Mouse (Mus musculus) midbrain, embryonic 12.5 days (tissue): ENCODE results near the gene Fxr2. TPM values are rescaled to one million over a fixed set of nuclear protein-coding genes. Genes with fewer than 3 reads are reported as not detected.

Source experiments
- microRNA counts: library from miRNA; unstranded; fragments of <30 nt; microRNA quantifications from one replicate; lab custom pipeline; 2017
- microRNA-seq: library from miRNA; unstranded; fragments of <30 nt; microRNA quantifications from one replicate; pipeline ENCODE4, GENCODE M21; 2017
- polyA plus RNA-seq: library from polyadenylated mRNA; unstranded; fragments of >200 nt; fragmentation: Nextera tagmentation; extraction: Ambion mirVana; gene quantifications from 2 replicates; pipeline ENCODE4 v1.2.1, GENCODE M21; 2016

Fxr2 gene
- polyA plus RNA-seq, 1 experiment from 2014 or later: 59.2 TPM

MicroRNAs within 50 kb of the gene (microRNA counts, 519-probe panel; counts per million panel counts)
- microRNA mmu-miR-1934 (lab: Ali Mortazavi, UCI) (not detected), microRNA mmu-miR-467f (lab: Ali Mortazavi, UCI) (2,729 counts per million, percentile 7 among the panel's probes with 10 or more counts)

Small RNA genes lying within 50 kb of the gene (microRNA-seq; reads per million reads assigned to microRNA genes)
- 3.9 reads per million, percentile 15 among the genes with 10 or more reads in this experiment for gene Mir1934
- gene Mir467f: not detected

Other genes with a start within 250 kb of the Fxr2 start
- 98.9 and 105 TPM in 2 replicates for gene Naa38, start 237.5 kb upstream of the Fxr2 start, polyA plus RNA-seq
- gene Cyb5d1, start 237.4 kb upstream of the Fxr2 start, polyA plus RNA-seq: 52.9 and 53.8 TPM in 2 replicates
- 11.4 and 12.1 TPM in 2 replicates for gene Tmem88, start 234.8 kb upstream of the Fxr2 start, polyA plus RNA-seq
- gene Kdm6b, start 219.3 kb upstream of the Fxr2 start, polyA plus RNA-seq: 48.7 and 50.7 TPM in 2 replicates
- 1.9 and 2.3 TPM in 2 replicates for gene Dnah2, start 83.9 kb upstream of the Fxr2 start, polyA plus RNA-seq
- 78.3 and 84.6 TPM in 2 replicates for gene Efnb3, start 72.8 kb upstream of the Fxr2 start, polyA plus RNA-seq
- 29.6 and 33.2 TPM in 2 replicates for gene Wrap53, start 52.7 kb upstream of the Fxr2 start, polyA plus RNA-seq
- 109 and 117 TPM in 2 replicates for gene Trp53, start 52.6 kb upstream of the Fxr2 start, polyA plus RNA-seq
- 11.4 and 15.2 TPM in 2 replicates for gene Atp1b2, start 27.0 kb upstream of the Fxr2 start, polyA plus RNA-seq
- gene Shbg, start 15.1 kb upstream of the Fxr2 start, polyA plus RNA-seq: not detected in 2 replicates
- 22.3 and 23.5 TPM in 2 replicates for gene Sat2, start 11.0 kb upstream of the Fxr2 start, polyA plus RNA-seq
- gene Sox15, start 22.3 kb downstream of the Fxr2 start, polyA plus RNA-seq: not detected in 2 replicates
- 79.4 and 79.9 TPM in 2 replicates for gene Mpdu1, start 29.7 kb downstream of the Fxr2 start, polyA plus RNA-seq
- 7.1 and 7.2 TPM in 2 replicates for gene Cd68, start 33.2 kb downstream of the Fxr2 start, polyA plus RNA-seq
- 608 and 698 TPM in 2 replicates for gene Eif4a1, start 39.4 kb downstream of the Fxr2 start, polyA plus RNA-seq
- 108 and 113 TPM in 2 replicates for gene Senp3, start 49.1 kb downstream of the Fxr2 start, polyA plus RNA-seq
- 0.41 and 0.77 TPM in 2 replicates for gene Tnfsf13, start 52.8 kb downstream of the Fxr2 start, polyA plus RNA-seq
- gene Tnfsf12, start 62.9 kb downstream of the Fxr2 start, polyA plus RNA-seq: 2.2 and 2.9 TPM in 2 replicates
- 0.65 and 1.3 TPM in 2 replicates for gene Tnfsfm13, start 63.1 kb downstream of the Fxr2 start, polyA plus RNA-seq
- gene Polr2a, start 125.6 kb downstream of the Fxr2 start, polyA plus RNA-seq: 32.0 and 37.1 TPM in 2 replicates
- gene Slc35g3, start 129.0 kb downstream of the Fxr2 start, polyA plus RNA-seq: 0.18 and 0.27 TPM in 2 replicates
- gene Zbtb4, start 132.9 kb downstream of the Fxr2 start, polyA plus RNA-seq: 2.0 TPM in 2 replicates
- 1.3 and 1.7 TPM in 2 replicates for gene Chrnb1, start 163.0 kb downstream of the Fxr2 start, polyA plus RNA-seq
- 2.7 and 2.9 TPM in 2 replicates for gene Fgf11, start 168.9 kb downstream of the Fxr2 start, polyA plus RNA-seq
- gene Tmem102, start 172.6 kb downstream of the Fxr2 start, polyA plus RNA-seq: 0.42 and 1.2 TPM in 2 replicates
- not detected in 2 replicates for gene Gm39566, start 182.3 kb downstream of the Fxr2 start, polyA plus RNA-seq
- not detected in 2 replicates for gene Spem2, start 185.5 kb downstream of the Fxr2 start, polyA plus RNA-seq
- gene Spem1, start 189.2 kb downstream of the Fxr2 start, polyA plus RNA-seq: 0.46 TPM in 1 of 2 replicates, not detected in the other
- gene Nlgn2, start 204.8 kb downstream of the Fxr2 start, polyA plus RNA-seq: 14.2 and 14.6 TPM in 2 replicates
- 284 and 302 TPM in 2 replicates for gene Tmem256, start 205.5 kb downstream of the Fxr2 start, polyA plus RNA-seq
- gene Plscr3, start 213.4 kb downstream of the Fxr2 start, polyA plus RNA-seq: 62.9 and 70.1 TPM in 2 replicates
- 0.19 and 0.21 TPM in 2 replicates for gene Tnk1, start 225.7 kb downstream of the Fxr2 start, polyA plus RNA-seq
- not detected in 2 replicates for gene Tmem95, start 245.0 kb downstream of the Fxr2 start, polyA plus RNA-seq
- 2.7 and 3.3 TPM in 2 replicates for gene Kctd11, start 248.4 kb downstream of the Fxr2 start, polyA plus RNA-seq